Mouse (Mus musculus): Measurements from ENCODE around the gene Tspyl1. TPM values are rescaled to one million over a fixed set of nuclear protein-coding genes. Genes with fewer than 3 reads are reported as not detected.

The Tspyl1 gene
- polyA plus RNA-seq, 1 experiment = 33.6 TPM

DNA sequence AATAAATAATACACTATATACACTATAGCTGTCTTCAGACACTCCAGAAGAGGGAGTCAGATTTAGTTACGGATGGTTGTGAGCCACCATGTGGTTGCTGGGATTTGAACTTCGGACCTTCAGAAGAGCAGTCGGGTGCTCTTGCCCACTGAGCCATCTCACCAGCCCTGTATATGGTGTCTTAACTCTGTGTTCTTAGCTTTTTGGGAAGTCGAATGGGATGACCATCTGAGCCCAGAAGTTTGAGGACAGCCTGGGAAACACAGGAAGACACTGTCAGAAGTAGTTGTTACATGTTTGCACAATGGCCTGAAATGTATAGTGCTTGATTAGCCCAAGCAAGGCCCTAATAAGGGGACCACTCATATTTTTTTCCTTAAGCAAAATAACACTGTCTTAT, 16.9 kb upstream of the Tspyl1 start:
- TF ChIP-seq CTCF (IDR thresholded peaks at IDR 0.05; ENCODE audit: insufficient read depth, low read length) (no peak), POLR2A (IDR thresholded peaks at IDR 0.05; ENCODE audit: borderline replicate concordance, extremely low read depth, low read depth, low read length) (no peak)
- Histone ChIP-seq H3K4me3 (replicated peaks; ENCODE audit: extremely low read depth, low read depth, low read length) (no peak overlapping the region), H3K4me1 (ENCODE audit: control insufficient read depth, insufficient read depth, low read length) (no peaks in the 10 kb centered on the region)
- no peak for DNase-seq
- 91% methylated on average over 4 of the region's 4 CpGs for WGBS

- WGBS = 66% methylated on average over 5 of the region's 5 CpGs
- H3K4me3 ChIP-seq (replicated peaks; ENCODE audit: extremely low read depth, low read depth, low read length) = no peak overlapping the region
- no peak for TF ChIP-seq CTCF (IDR thresholded peaks at IDR 0.05; ENCODE audit: insufficient read depth, low read length)
- TF ChIP-seq POLR2A (IDR thresholded peaks at IDR 0.05; ENCODE audit: borderline replicate concordance, extremely low read depth, low read depth, low read length) = no peak
These were observed 14.5 kb upstream of the Tspyl1 start for GRCm38 (mm10) chr10:34267312-34268070.

GRCm38 (mm10) chr10:34271681-34272080, 10.3 kb upstream of the Tspyl1 start:
- no peak for DNase-seq
- no peak for TF ChIP-seq CTCF (IDR thresholded peaks at IDR 0.05; ENCODE audit: insufficient read depth, low read length)
- TF ChIP-seq POLR2A (IDR thresholded peaks at IDR 0.05; ENCODE audit: borderline replicate concordance, extremely low read depth, low read depth, low read length) = no peak
- Histone ChIP-seq H3K4me3 (replicated peaks; ENCODE audit: extremely low read depth, low read depth, low read length) (no peak overlapping the region), H3K4me1 (ENCODE audit: control insufficient read depth, insufficient read depth, low read length) (no peaks in the 10 kb centered on the region; the same call in 1 of the 2 replicates)
- 18% methylated on average over 7 of the region's 7 CpGs for WGBS

More at GRCm38 (mm10) chr10:34267312-34268070, 14.5 kb upstream of the Tspyl1 start:
- no peak for DNase-seq
- no peaks in the 10 kb centered on the region; the same call in 1 of the 2 replicates for H3K4me1 ChIP-seq (ENCODE audit: control insufficient read depth, insufficient read depth, low read length)

DNA sequence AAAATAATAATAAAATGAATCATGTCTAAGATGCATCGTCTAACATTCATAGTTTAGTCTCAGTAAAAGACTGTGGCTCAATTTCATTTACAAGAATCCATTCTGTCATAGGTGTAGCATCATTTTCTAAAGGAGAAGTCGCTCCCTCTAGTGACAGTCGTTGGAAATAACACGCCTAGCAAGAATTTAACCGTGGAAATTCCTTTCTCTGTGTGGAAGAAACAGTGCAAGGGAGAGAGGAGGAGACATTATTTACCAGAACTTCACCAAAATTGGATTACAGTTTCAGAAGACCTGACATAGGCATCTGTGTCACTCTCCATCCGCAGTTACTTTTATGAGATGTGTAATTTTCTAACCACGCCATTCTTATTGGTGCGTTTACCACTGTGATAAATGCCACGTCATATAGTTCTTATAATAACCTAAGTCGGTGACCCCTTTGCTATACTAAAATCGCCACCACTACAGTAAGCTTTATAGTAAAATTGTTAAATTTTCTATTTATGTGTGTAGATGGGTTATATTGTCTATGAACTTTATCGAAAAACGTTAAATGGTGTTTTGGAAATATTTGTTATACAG, 1.3 kb upstream of the Tspyl1 start:
- peak; percentile 22; the same call in 1 of the 2 replicates for TF ChIP-seq CTCF (IDR thresholded peaks at IDR 0.05; ENCODE audit: insufficient read depth, low read length)
- TF ChIP-seq POLR2A (IDR thresholded peaks at IDR 0.05; ENCODE audit: borderline replicate concordance, extremely low read depth, low read depth, low read length) = no peak
- WGBS = 18% methylated on average over 13 of the region's 13 CpGs

GRCm38 (mm10) chr10:34281211-34281961, 604 bp upstream of the Tspyl1 start:
- WGBS = 8% methylated on average over 14 of the region's 14 CpGs
- TF ChIP-seq POLR2A (IDR thresholded peaks at IDR 0.05; ENCODE audit: borderline replicate concordance, extremely low read depth, low read depth, low read length) (no peak), CTCF (IDR thresholded peaks at IDR 0.05; ENCODE audit: insufficient read depth, low read length) (no peak)
- no peak for DNase-seq
- Histone ChIP-seq H3K4me1 (ENCODE audit: control insufficient read depth, insufficient read depth, low read length) (peaks cover 8% of the 10 kb centered on the region), H3K4me3 (replicated peaks; ENCODE audit: extremely low read depth, low read depth, low read length) (peak overlapping the region; percentile 82)

More for the DNA sequence above, 1.3 kb upstream of the Tspyl1 start:
- Histone ChIP-seq H3K4me1 (ENCODE audit: control insufficient read depth, insufficient read depth, low read length) (peaks cover 8% of the 10 kb centered on the region), H3K4me3 (replicated peaks; ENCODE audit: extremely low read depth, low read depth, low read length) (peak overlapping the region; percentile 60)
- DNase-seq = no peak

DNA sequence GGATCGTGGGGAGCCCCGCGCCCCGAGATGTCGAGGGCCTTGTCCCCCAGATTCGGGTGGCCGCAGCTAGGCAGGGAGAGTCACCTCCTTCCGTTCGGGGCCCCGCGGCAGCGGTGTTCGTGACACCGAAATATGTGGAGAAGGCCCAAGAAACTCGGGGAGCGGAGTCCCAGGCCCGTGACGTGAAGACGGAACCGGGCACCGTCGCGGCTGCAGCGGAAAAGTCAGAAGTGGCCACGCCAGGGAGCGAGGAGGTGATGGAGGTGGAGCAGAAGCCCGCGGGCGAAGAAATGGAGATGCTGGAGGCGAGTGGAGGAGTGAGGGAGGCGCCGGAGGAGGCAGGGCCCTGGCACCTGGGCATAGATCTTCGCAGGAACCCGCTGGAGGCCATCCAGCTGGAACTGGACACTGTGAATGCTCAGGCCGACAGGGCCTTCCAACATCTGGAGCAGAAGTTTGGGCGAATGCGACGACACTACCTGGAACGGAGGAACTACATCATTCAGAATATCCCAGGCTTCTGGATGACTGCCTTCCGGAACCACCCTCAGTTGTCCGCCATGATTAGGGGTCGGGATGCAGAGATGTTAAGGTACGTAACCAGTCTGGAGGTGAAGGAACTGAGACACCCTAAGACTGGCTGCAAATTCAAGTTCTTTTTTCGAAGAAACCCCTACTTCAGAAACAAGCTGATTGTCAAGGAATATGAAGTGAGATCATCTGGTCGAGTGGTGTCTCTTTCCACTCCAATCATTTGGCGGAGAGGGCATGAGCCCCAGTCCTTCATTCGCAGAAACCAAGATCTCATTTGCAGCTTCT, 639 bp downstream of the Tspyl1 start:
- DNase-seq = no peak
- Histone ChIP-seq H3K4me1 (ENCODE audit: control insufficient read depth, insufficient read depth, low read length) (peaks cover 8% of the 10 kb centered on the region), H3K4me3 (replicated peaks; ENCODE audit: extremely low read depth, low read depth, low read length) (peak overlapping the region; percentile 82)
- WGBS = 2% methylated on average over 47 of the region's 47 CpGs
- no peak for TF ChIP-seq POLR2A (IDR thresholded peaks at IDR 0.05; ENCODE audit: borderline replicate concordance, extremely low read depth, low read depth, low read length)
- TF ChIP-seq CTCF (IDR thresholded peaks at IDR 0.05; ENCODE audit: insufficient read depth, low read length) = no peak

DNA sequence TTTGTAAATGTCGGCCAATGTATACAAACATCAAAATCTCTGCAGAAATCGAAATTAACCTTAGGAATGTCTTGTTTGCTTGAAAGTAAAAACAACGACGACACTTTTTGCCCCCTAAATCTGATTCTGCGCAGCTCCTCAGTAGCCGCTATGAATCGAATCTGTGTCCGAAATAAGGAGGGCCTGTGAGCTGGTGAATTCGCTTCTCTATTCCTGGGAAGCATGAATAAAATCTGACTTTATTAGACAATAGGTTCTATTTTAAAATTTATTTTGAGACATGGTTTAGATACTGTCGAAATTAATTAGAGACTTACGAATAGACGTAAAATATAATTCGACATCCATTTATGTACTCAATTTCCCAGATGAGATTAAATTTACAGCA, 14.9 kb downstream of the Tspyl1 start:
- no peak for TF ChIP-seq POLR2A (IDR thresholded peaks at IDR 0.05; ENCODE audit: borderline replicate concordance, extremely low read depth, low read depth, low read length)
- TF ChIP-seq CTCF (IDR thresholded peaks at IDR 0.05; ENCODE audit: insufficient read depth, low read length) = no peak
- H3K4me1 ChIP-seq (ENCODE audit: control insufficient read depth, insufficient read depth, low read length) = peaks cover 3% of the 10 kb centered on the region; the same call in 1 of the 2 replicates
- 6% methylated on average over 13 of the region's 13 CpGs for WGBS
- DNase-seq = no peak
- peak overlapping the region; percentile 68 for H3K4me3 ChIP-seq (replicated peaks; ENCODE audit: extremely low read depth, low read depth, low read length)

- Histone ChIP-seq H3K4me3 (replicated peaks; ENCODE audit: extremely low read depth, low read depth, low read length) (peak within 1 kb of the TSS; percentile 68), H3K4me1 (ENCODE audit: control insufficient read depth, insufficient read depth, low read length) (peaks cover 3% of the 10 kb centered on the region; the same call in 1 of the 2 replicates)
- WGBS = 2% methylated on average over 38 of the region's 38 CpGs
- peak; percentile 82; the same call in 1 of the 2 replicates for TF ChIP-seq POLR2A (IDR thresholded peaks at IDR 0.05; ENCODE audit: borderline replicate concordance, extremely low read depth, low read depth, low read length)
- no peak for TF ChIP-seq CTCF (IDR thresholded peaks at IDR 0.05; ENCODE audit: insufficient read depth, low read length)
- peak; percentile 89 for DNase-seq
These were observed 15.4 kb downstream of the Tspyl1 start, which contains the start of gene Tspyl4 for GRCm38 (mm10) chr10:34297299-34297979. TSS of gene Tspyl4 (plus strand) at chr10:34297442.
